Mouse (Mus musculus): Measurements from ENCODE around the gene Scn3b.

Scn3b gene

GRCm38 (mm10) chr9:40337131-40337820 is 68.3 kb downstream of the Scn3b start:
- peak in 1 of 2 experiments; percentile 10 for DNase-seq (ENCODE audit: low spot score in 2 of 2)

GRCm38 (mm10) chr9:40339578-40339977 is 70.6 kb downstream of the Scn3b start:
- DNase-seq (ENCODE audit: low spot score in 2 of 2): no peak
